Mouse (Mus musculus) hindbrain, embryonic 15.5 days (tissue): ENCODE measurements around the gene H2al1b. TPM values are rescaled to one million over a fixed set of nuclear protein-coding genes. Genes with fewer than 3 reads are reported as not detected.
"Not testable (repeated sequence)": the region's sequence is repeated elsewhere in the genome, so short reads cannot be mapped to it uniquely, and the experiment has no call there.

Source experiments
- ATAC-seq: fragments of 200-750 bp; cut with Nextera tagmentation; 2 replicates; pipeline ENCODE4 v1.8.0; 2017; ENCODE audit warnings: low read depth, moderate number of reproducible peaks, moderate TSS enrichment; ENCODE audit not compliant: low FRiP score
- H3K27ac ChIP-seq: fragments of 300-500 bp; sonication (generic); replicated peaks from 2 replicates; pipeline ENCODE4 v1.5.1; 2015; ENCODE audit warnings: mild to moderate bottlenecking, inconsistent platforms
- H3K27me3 ChIP-seq: fragments of 300-500 bp; sonication (generic); 2 replicates; pipeline ENCODE4 v1.6.1; 2015; ENCODE audit warnings: control low read depth, inconsistent platforms
- H3K36me3 ChIP-seq: fragments of 300-500 bp; sonication (generic); 2 replicates; pipeline ENCODE4 v1.6.1; 2015; ENCODE audit warnings: control low read depth, inconsistent platforms
- H3K4me1 ChIP-seq: fragments of 300-500 bp; sonication (generic); replicated peaks from 2 replicates; pipeline ENCODE4 v1.6.1; 2015; ENCODE audit warnings: control low read depth, inconsistent platforms
- H3K4me2 ChIP-seq: fragments of 300-500 bp; sonication (generic); 2 replicates; pipeline ENCODE4 v1.6.1; 2015; ENCODE audit warnings: moderate library complexity, mild to moderate bottlenecking, inconsistent platforms
- H3K4me3 ChIP-seq: fragments of 300-500 bp; sonication (generic); 2 replicates; pipeline ENCODE4 v1.5.1; 2015; ENCODE audit warnings: mild to moderate bottlenecking, inconsistent platforms
- H3K9ac ChIP-seq: fragments of 300-500 bp; sonication (generic); 2 replicates; pipeline ENCODE4 v1.6.1; 2015; ENCODE audit warnings: inconsistent platforms
- H3K9me3 ChIP-seq: fragments of 300-500 bp; sonication (generic); 2 replicates; pipeline ENCODE4 v1.6.1; 2016; ENCODE audit warnings: control low read depth, inconsistent platforms
- WGBS: fragments of 180-500 bp; shearing (Covaris S2); methylation state at CpG from one replicate; pipeline ENCODE4 v1.1.7; 2015; 5-methylcytosine and 5-hydroxymethylcytosine counted together
- polyA plus RNA-seq: library from polyadenylated mRNA; unstranded; fragments of >200 nt; fragmentation: Nextera tagmentation; extraction: Ambion mirVana; gene quantifications from 2 replicates; pipeline ENCODE4 v1.2.1, GENCODE M21; 2015

H2al1b gene
- polyA plus RNA-seq, 1 experiment from 2014 or later, result not detected

GRCm38 (mm10) chrX:11298957-11299356 is 3.3 kb upstream of the H2al1b start, which contains the start of gene H2al1a:
Gene H2al1a, plus strand, starts transcription at chrX:11299257.
- not testable (repeated sequence) for H3K36me3 ChIP-seq, H3K4me3 ChIP-seq, H3K27me3 ChIP-seq, H3K9ac ChIP-seq, H3K9me3 ChIP-seq, H3K27ac ChIP-seq, ATAC-seq, H3K4me1 ChIP-seq, H3K4me2 ChIP-seq
- WGBS, result no CpG with 5 or more reads among the region's 3 CpGs

DNA sequence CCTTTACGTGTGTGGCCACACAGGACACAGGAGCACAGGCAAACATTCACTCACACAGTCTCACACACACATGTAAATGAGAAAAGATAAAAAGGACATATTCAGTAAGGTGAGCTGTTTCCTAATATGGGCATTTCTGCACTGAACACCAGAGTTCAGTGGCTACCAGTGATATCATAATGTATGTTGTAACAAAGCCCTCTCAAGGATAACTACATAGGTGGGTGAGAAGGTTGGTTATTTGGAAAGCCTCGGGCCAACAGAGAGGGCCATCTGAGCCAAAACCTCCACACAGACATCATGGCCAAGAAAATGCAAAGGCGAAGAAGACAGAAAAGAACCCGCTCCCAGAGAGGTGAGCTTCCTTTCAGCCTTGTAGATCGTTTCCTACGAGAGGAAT is 3.1 kb downstream of the H2al1b start, which contains the start of gene H2al1c:
Gene H2al1c, plus strand, starts transcription at position 301 of the 400 bp plus-strand sequence.
- H3K4me2 ChIP-seq, H3K9ac ChIP-seq, H3K27ac ChIP-seq, H3K9me3 ChIP-seq, H3K4me3 ChIP-seq, H3K27me3 ChIP-seq, H3K36me3 ChIP-seq, H3K4me1 ChIP-seq, ATAC-seq: not testable (repeated sequence)
- 96% methylated on average over 2 of the region's 6 CpGs for WGBS

DNA sequence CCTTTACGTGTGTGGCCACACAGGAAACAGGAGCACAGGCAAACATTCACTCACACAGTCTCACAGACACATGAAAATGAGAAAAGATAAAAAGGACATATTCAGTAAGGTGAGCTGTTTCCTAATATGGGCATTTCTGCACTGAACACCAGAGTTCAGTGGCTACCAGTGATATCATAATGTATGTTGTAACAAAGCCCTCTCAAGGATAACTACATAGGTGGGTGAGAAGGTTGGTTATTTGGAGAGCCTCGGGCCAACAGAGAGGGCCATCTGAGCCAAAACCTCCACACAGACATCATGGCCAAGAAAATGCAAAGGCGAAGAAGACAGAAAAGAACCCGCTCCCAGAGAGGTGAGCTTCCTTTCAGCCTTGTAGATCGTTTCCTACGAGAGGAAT is 6.3 kb downstream of the H2al1b start, which contains the start of gene H2al1d:
Gene H2al1d, plus strand, starts transcription at position 301 of the 400 bp plus-strand sequence.
- ATAC-seq, H3K9me3 ChIP-seq, H3K27ac ChIP-seq, H3K36me3 ChIP-seq, H3K9ac ChIP-seq, H3K27me3 ChIP-seq, H3K4me3 ChIP-seq, H3K4me2 ChIP-seq, H3K4me1 ChIP-seq: not testable (repeated sequence)
- WGBS, result no CpG with 5 or more reads among the region's 6 CpGs

DNA sequence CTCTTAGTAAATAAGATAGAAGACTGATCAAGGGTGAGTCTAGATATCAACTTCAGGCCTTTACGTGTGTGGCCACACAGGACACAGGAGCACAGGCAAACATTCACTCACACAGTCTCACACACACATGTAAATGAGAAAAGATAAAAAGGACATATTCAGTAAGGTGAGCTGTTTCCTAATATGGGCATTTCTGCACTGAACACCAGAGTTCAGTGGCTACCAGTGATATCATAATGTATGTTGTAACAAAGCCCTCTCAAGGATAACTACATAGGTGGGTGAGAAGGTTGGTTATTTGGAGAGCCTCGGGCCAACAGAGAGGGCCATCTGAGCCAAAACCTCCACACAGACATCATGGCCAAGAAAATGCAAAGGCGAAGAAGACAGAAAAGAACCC is 9.4 kb downstream of the H2al1b start, which contains the start of gene H2al1e:
Gene H2al1e, plus strand, starts transcription at position 301 of the 400 bp plus-strand sequence.
- not testable (repeated sequence) for H3K4me2 ChIP-seq, H3K4me3 ChIP-seq, H3K9ac ChIP-seq, H3K27me3 ChIP-seq, H3K4me1 ChIP-seq, H3K9me3 ChIP-seq, H3K36me3 ChIP-seq, H3K27ac ChIP-seq, ATAC-seq
- no CpG with 5 or more reads among the region's 3 CpGs for WGBS

GRCm38 (mm10) chrX:11314858-11315257 is 12.6 kb downstream of the H2al1b start, which contains the start of gene H2al1f:
Gene H2al1f, plus strand, starts transcription at chrX:11315158.
- not testable (repeated sequence) for H3K4me3 ChIP-seq, H3K4me1 ChIP-seq, ATAC-seq, H3K9me3 ChIP-seq, H3K4me2 ChIP-seq, H3K36me3 ChIP-seq, H3K27ac ChIP-seq, H3K27me3 ChIP-seq, H3K9ac ChIP-seq
- no CpG with 5 or more reads among the region's 6 CpGs for WGBS

- H3K4me2 ChIP-seq, H3K9me3 ChIP-seq, H3K27me3 ChIP-seq, H3K27ac ChIP-seq, ATAC-seq, H3K4me3 ChIP-seq, H3K36me3 ChIP-seq, H3K9ac ChIP-seq, H3K4me1 ChIP-seq: not testable (repeated sequence)
- no CpG with 5 or more reads among the region's 3 CpGs for WGBS
Measured at GRCm38 (mm10) chrX:11317956-11318355, 15.7 kb downstream of the H2al1b start, which contains the start of gene H2al1g. Gene H2al1g, plus strand, starts transcription at chrX:11318256.

DNA sequence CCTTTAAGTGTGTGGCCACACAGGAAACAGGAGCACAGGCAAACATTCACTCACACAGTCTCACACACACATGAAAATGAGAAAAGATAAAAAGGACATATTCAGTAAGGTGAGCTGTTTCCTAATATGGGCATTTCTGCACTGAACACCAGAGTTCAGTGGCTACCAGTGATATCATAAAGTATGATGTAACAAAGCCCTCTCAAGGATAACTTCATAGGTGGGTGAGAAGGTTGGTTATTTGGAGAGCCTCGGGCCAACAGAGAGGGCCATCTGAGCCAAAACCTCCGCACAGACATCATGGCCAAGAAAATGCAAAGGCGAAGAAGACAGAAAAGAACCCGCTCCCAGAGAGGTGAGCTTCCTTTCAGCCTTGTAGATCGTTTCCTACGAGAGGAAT is 19.0 kb downstream of the H2al1b start, which contains the start of gene H2al1h:
Gene H2al1h, plus strand, starts transcription at position 301 of the 400 bp plus-strand sequence.
- not testable (repeated sequence) for H3K4me3 ChIP-seq, H3K9ac ChIP-seq, H3K4me1 ChIP-seq, ATAC-seq, H3K36me3 ChIP-seq, H3K4me2 ChIP-seq, H3K9me3 ChIP-seq, H3K27me3 ChIP-seq, H3K27ac ChIP-seq
- no CpG with 5 or more reads among the region's 6 CpGs for WGBS

- WGBS, result 100% methylated on average over 1 of the region's 5 CpGs
- not testable (repeated sequence) for H3K4me3 ChIP-seq, H3K36me3 ChIP-seq, H3K27ac ChIP-seq, ATAC-seq, H3K9ac ChIP-seq, H3K4me1 ChIP-seq, H3K4me2 ChIP-seq, H3K9me3 ChIP-seq, H3K27me3 ChIP-seq
Measured at GRCm38 (mm10) chrX:11324359-11324758, 22.1 kb downstream of the H2al1b start, which contains the start of gene H2al1i. Gene H2al1i, plus strand, starts transcription at chrX:11324659.

GRCm38 (mm10) chrX:11327522-11327921 is 25.3 kb downstream of the H2al1b start, which contains the start of gene H2al1j:
Gene H2al1j, plus strand, starts transcription at chrX:11327822.
- H3K9me3 ChIP-seq, H3K36me3 ChIP-seq, H3K27me3 ChIP-seq, H3K4me3 ChIP-seq, H3K4me1 ChIP-seq, H3K4me2 ChIP-seq, H3K9ac ChIP-seq, ATAC-seq, H3K27ac ChIP-seq: not testable (repeated sequence)
- WGBS, result 95% methylated on average over 2 of the region's 2 CpGs

- H3K27ac ChIP-seq, result no peak overlapping the region
- H3K4me1 ChIP-seq, result no peaks in the 10 kb centered on the region
- H3K36me3 ChIP-seq, result no peaks in the 10 kb centered on the region
- H3K27me3 ChIP-seq, result no peaks in the 10 kb centered on the region
- H3K4me3 ChIP-seq, result no peak overlapping the region
- H3K4me2 ChIP-seq, result no peak overlapping the region
- WGBS, result 64% methylated on average over 9 of the region's 9 CpGs
- H3K9me3 ChIP-seq, result no peaks in the 10 kb centered on the region
- H3K9ac ChIP-seq, result no peak overlapping the region
- ATAC-seq, result no peak
Measured at GRCm38 (mm10) chrX:11345762-11346161, 43.5 kb downstream of the H2al1b start.

- Histone ChIP-seq H3K9me3 (no peaks in the 10 kb centered on the region), H3K27ac (no peak overlapping the region), H3K4me2 (no peak overlapping the region), H3K36me3 (no peaks in the 10 kb centered on the region), H3K4me3 (no peak overlapping the region), H3K27me3 (no peaks in the 10 kb centered on the region), H3K9ac (no peak overlapping the region), H3K4me1 (no peaks in the 10 kb centered on the region)
- WGBS, result 80% methylated on average over 3 of the region's 3 CpGs
- ATAC-seq, result no peak
Measured at GRCm38 (mm10) chrX:11346756-11347155, 44.5 kb downstream of the H2al1b start.
